Mouse (Mus musculus) spleen, adult 2 months (tissue): Measurements from ENCODE around the gene Casp4. TPM values are rescaled to one million over a fixed set of nuclear protein-coding genes. Genes with fewer than 3 reads are reported as not detected.
A peak's percentile ranks its signal among the peaks of the same experiment; 100 is the strongest.

Experiments
- DNase-seq, 2 experiments: peaks; one replicate each; pipeline versions ENCODE4 v3.0.0 to v3.0.0-alpha.2; 2012 to 2021; ENCODE audit warnings: low spot score in 2 of 2, low read depth in 1 of 2
- H3K27ac ChIP-seq: fragments of 200-500 bp; 2 replicates; pipeline ENCODE4 v1.5.1; 2012; ENCODE audit warnings: low read length, inconsistent platforms; ENCODE audit not compliant: insufficient read depth
- H3K27me3 ChIP-seq: fragments of 200-500 bp; 2 replicates; pipeline ENCODE4 v1.6.1; 2012; ENCODE audit warnings: mild to moderate bottlenecking, moderate library complexity, low read length, inconsistent platforms; ENCODE audit not compliant: control insufficient read depth, insufficient read depth
- H3K36me3 ChIP-seq: fragments of 200-500 bp; 2 replicates; pipeline ENCODE4 v1.6.1; 2012; ENCODE audit warnings: mild to moderate bottlenecking, low read length, inconsistent platforms; ENCODE audit not compliant: control insufficient read depth, insufficient read depth
- H3K4me1 ChIP-seq: fragments of 200-500 bp; 2 replicates; pipeline ENCODE4 v1.6.1; 2011; ENCODE audit warnings: inconsistent platforms; ENCODE audit not compliant: control insufficient read depth, insufficient read depth, insufficient read length
- H3K4me3 ChIP-seq: fragments of 200-500 bp; 2 replicates; pipeline ENCODE4 v1.5.1; 2011; ENCODE audit warnings: mild to moderate bottlenecking, inconsistent platforms; ENCODE audit not compliant: insufficient read depth, insufficient read length; ENCODE audit errors: extremely low read depth
- CTCF ChIP-seq: fragments of 200-500 bp; IDR thresholded peaks from 2 replicates; pipeline ENCODE4 v1.5.1; 2011; ENCODE audit warnings: mild to moderate bottlenecking, inconsistent platforms; ENCODE audit not compliant: insufficient read depth, insufficient read length, insufficient replicate concordance; ENCODE audit errors: extremely low read depth
- POLR2A ChIP-seq: fragments of 200-500 bp; IDR thresholded peaks from 2 replicates; pipeline ENCODE4 v1.6.1; 2011; ENCODE audit warnings: low read depth, low read length, inconsistent platforms
- WGBS: fragments of 180-500 bp; shearing (Covaris S2); methylation state at CpG from one replicate; pipeline ENCODE4 v1.1.7; 2018; 5-methylcytosine and 5-hydroxymethylcytosine counted together
- polyA plus RNA-seq: library from polyadenylated mRNA; depleted of rRNA; stranded (reverse); fragments of >200 nt; gene quantifications from 2 replicates; pipeline ENCODE4 v1.2.3, GENCODE M21; 2012; rRNA removed

The Casp4 gene
- 2.3 and 4.1 TPM in 2 replicates for polyA plus RNA-seq

DNA sequence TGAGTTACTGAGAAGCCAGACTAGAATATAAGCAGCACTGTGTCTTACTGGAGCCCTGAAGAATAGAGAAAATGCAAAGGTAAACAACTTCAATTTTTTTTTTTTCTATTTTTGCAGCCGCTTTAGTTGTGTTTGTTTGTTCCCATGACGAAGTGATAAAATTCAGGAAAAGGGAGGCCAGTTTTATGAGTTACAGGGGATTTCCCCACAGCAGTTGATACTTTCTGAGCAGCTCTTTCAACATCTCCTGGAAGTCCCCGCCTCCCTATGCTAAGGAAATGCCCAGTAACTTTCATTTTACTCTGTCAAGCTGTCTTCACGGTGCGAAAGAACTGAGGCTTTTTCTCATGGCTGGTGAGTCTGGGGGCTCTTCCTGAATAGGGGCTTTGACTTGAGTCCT is at the start of gene Casp4:
TSS of gene Casp4 (plus strand) at position 268 of the 400 bp plus-strand sequence.
- H3K27ac ChIP-seq, result 0 out of 2 replicates have a peak within 1 kb of the TSS, but pooled peaks have one; percentile 18
- H3K4me1 ChIP-seq, result no peaks in the 10 kb centered on the region
- 2% methylated on average over 5 of the region's 5 CpGs for WGBS
- H3K4me3 ChIP-seq, result peak within 1 kb of the TSS; percentile 59
- H3K27me3 ChIP-seq, result no peaks in the 10 kb centered on the region
- no peak; the same call in 1 of the 2 replicates for TF ChIP-seq POLR2A
- TF ChIP-seq CTCF, result no peak
- no peaks in the 10 kb centered on the region for H3K36me3 ChIP-seq
- peak in 1 of 2 experiments; percentile 16 for DNase-seq

DNA sequence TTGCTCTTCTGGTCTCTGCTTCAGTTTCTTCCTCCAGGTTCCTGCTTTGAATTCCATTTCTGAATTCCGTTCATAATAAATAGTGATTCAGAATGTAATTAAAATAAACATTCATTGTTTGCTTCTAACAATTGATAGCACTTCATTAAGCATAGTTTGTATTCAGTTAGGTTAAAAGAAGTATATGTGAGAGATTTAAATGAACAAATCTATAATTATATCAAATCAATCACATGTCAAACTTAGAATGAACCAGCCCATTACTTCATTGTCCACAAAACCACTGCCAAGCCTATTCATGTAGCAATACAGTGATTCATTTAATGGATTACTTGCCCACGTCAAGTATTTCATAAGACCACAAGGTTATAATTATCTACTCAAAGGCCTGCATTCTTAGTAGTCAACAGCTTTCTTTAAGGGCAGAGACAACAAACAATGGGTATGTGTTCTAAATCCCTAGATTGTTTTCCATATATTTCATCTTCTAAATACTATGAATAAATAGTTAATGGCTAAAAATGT is 44.6 kb upstream of the Casp4 start:
- no peaks in the 10 kb centered on the region for H3K36me3 ChIP-seq
- 82% methylated on average over 2 of the region's 2 CpGs for WGBS
- H3K4me1 ChIP-seq, result no peaks in the 10 kb centered on the region
- no peak overlapping the region for H3K4me3 ChIP-seq
- no peak for DNase-seq
- no peak overlapping the region for H3K27ac ChIP-seq
- no peaks in the 10 kb centered on the region for H3K27me3 ChIP-seq
- no peak for TF ChIP-seq POLR2A

DNA sequence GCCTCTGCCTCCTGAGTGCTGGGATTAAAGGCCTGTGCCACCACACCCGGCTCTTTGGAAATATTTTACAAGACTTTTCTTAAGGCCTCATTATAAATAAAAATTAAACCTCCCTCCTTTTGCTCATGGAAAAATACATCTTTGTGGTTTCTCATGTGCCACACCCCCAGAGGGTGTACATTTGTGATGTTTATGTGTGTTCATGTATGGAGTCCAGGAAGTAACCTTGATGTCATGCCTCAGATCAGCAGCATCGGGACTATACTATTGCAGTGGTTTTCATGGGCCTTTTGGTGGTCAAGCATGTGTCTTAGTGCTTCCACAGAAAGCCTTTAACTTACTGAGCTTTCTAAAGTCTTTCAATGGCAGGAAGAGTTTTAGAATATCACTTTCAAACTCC is 38.4 kb upstream of the Casp4 start:
- 69% methylated on average over 2 of the region's 2 CpGs for WGBS
- Histone ChIP-seq H3K36me3 (no peaks in the 10 kb centered on the region), H3K27me3 (no peaks in the 10 kb centered on the region), H3K4me3 (no peak overlapping the region), H3K4me1 (no peaks in the 10 kb centered on the region), H3K27ac (no peak overlapping the region)
- DNase-seq, result no peak
- TF ChIP-seq CTCF (no peak), POLR2A (no peak)

DNA sequence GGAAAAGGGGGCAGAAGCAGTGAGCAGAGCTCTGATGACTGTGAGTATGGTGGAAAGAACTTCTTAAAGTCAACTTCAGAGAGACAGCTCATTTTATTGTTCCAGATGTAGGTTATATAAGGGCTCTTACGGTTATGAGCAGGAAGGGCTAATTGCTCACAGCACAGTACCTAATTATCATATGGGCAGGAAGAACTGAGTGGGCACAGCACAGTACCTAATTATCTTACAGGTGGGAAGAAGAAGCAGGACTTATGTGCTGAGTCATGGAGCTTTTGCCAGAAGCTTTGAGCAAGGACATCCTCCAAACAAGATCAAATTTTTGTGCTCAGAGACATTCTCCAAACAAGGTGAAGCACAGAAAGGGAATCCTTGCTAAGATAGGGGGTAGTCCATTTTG is 37.7 kb upstream of the Casp4 start:
- no peak overlapping the region for H3K4me3 ChIP-seq
- no peaks in the 10 kb centered on the region for H3K4me1 ChIP-seq
- TF ChIP-seq CTCF (no peak), POLR2A (no peak)
- DNase-seq, result no peak
- WGBS, result 56% methylated on average over 1 of the region's 1 CpGs
- H3K36me3 ChIP-seq, result no peaks in the 10 kb centered on the region
- no peaks in the 10 kb centered on the region for H3K27me3 ChIP-seq
- no peak overlapping the region for H3K27ac ChIP-seq

DNA sequence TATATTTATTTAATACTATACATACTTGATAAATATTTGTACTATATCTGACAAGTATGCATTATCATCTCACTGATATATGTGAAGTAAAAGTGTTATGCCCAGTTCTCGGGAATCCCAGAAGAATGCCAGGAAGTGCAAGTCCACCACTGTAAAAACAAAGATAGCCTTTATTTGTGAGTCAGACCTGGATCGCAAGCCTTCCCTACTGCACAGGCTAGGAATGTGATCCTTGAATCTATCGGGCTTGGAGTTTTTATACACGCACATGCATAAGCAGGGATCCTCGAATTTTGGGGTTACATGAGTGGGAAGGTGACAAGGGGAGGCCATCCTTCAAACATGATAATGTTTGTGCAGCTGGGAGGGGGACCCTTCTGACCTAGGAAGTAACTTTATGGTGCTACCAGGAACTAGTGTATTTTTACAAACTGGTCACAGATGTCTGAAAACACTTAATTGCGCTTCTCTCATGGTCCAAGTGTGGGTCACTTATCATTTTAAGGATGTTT is 37.2 kb upstream of the Casp4 start:
- Histone ChIP-seq H3K27me3 (no peaks in the 10 kb centered on the region), H3K36me3 (no peaks in the 10 kb centered on the region), H3K4me1 (no peaks in the 10 kb centered on the region), H3K4me3 (no peak overlapping the region), H3K27ac (no peak overlapping the region)
- 78% methylated on average over 6 of the region's 6 CpGs for WGBS
- no peak for DNase-seq
- TF ChIP-seq POLR2A (no peak), CTCF (no peak)

DNA sequence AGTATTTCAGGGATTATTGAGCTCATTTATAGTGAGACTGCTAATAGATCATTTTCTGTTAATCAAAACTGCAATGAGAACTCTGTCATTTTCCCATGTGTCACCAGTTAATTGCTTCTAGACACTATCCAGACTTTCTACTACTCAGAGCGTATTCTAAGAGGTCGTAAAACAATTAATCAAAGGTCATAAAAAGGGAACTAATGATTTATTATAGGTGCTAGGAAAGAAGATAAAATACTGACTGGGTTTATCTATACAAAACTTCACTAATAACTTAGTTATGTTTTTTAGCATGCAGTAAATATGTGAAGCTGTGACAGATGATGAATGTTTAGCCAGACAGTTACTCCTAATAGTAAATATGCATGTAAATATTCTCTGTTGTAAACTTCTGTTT is 22.6 kb upstream of the Casp4 start:
- TF ChIP-seq POLR2A (no peak), CTCF (no peak)
- WGBS, result 75% methylated on average over 2 of the region's 2 CpGs

DNA sequence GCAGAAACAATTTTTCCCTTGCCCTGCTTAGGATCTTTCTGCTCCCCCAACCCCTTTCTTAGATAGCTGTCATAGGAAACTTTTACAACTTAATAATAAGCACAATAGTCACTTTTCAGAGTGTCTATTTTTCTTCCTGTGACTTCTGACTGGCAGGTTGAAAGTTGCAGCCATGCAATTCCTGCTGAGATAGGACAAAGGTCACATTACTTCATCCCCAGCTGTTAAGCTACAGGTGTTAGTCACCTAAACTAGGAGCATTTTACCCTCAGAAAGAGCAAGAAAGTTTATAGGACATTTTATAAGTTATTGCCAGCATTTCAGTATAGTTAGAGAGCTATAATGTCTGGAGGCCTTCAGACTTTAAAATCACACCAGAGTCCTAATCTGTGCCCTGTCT is 22.0 kb upstream of the Casp4 start:
- DNase-seq, result no peak

More for the DNA sequence above, 22.6 kb upstream of the Casp4 start:
- Histone ChIP-seq H3K36me3 (no peaks in the 10 kb centered on the region), H3K4me1 (no peaks in the 10 kb centered on the region), H3K4me3 (no peak overlapping the region), H3K27ac (no peak overlapping the region), H3K27me3 (no peaks in the 10 kb centered on the region)
- DNase-seq, result no peak

More for the DNA sequence above, 22.0 kb upstream of the Casp4 start:
- Histone ChIP-seq H3K4me1 (no peaks in the 10 kb centered on the region), H3K27me3 (no peaks in the 10 kb centered on the region), H3K4me3 (no peak overlapping the region), H3K36me3 (no peaks in the 10 kb centered on the region), H3K27ac (no peak overlapping the region)
- no peak for TF ChIP-seq CTCF
- TF ChIP-seq POLR2A, result no peak
